Mouse (Mus musculus) neural tube, embryonic 13.5 days (tissue): ENCODE measurements around the gene Smpdl3b. TPM values are rescaled to one million over a fixed set of nuclear protein-coding genes. Genes with fewer than 3 reads are reported as not detected.
"Not testable (repeated sequence)": the region's sequence is repeated elsewhere in the genome, so short reads cannot be mapped to it uniquely, and the experiment has no call there.

Source experiments
- ATAC-seq: fragments of 200-750 bp; cut with Nextera tagmentation; 2 replicates; pipeline ENCODE4 v1.8.0; 2017; ENCODE audit warnings: low read depth, mild to moderate bottlenecking, moderate TSS enrichment, moderate library complexity
- H3K27ac ChIP-seq: fragments of 300-500 bp; sonication (generic); replicated peaks from 2 replicates; pipeline ENCODE4 v1.5.1; 2015; ENCODE audit warnings: moderate library complexity, mild to moderate bottlenecking, inconsistent platforms
- H3K27me3 ChIP-seq: fragments of 300-500 bp; sonication (generic); 2 replicates; pipeline ENCODE4 v1.6.1; 2015; ENCODE audit warnings: mild to moderate bottlenecking, inconsistent platforms
- H3K36me3 ChIP-seq: fragments of 300-500 bp; sonication (generic); 2 replicates; pipeline ENCODE4 v1.6.1; 2015; ENCODE audit warnings: mild to moderate bottlenecking, inconsistent platforms
- H3K4me1 ChIP-seq: fragments of 300-500 bp; sonication (generic); replicated peaks from 2 replicates; pipeline ENCODE4 v1.6.1; 2015; ENCODE audit warnings: inconsistent platforms
- H3K4me2 ChIP-seq: fragments of 300-500 bp; sonication (generic); 2 replicates; pipeline ENCODE4 v1.6.1; 2015; ENCODE audit warnings: inconsistent platforms, mild to moderate bottlenecking, moderate library complexity
- H3K4me3 ChIP-seq: fragments of 300-500 bp; sonication (generic); 2 replicates; pipeline ENCODE4 v1.5.1; 2015; ENCODE audit warnings: mild to moderate bottlenecking, inconsistent platforms
- H3K9ac ChIP-seq: fragments of 300-500 bp; sonication (generic); 2 replicates; pipeline ENCODE4 v1.6.1; 2015; ENCODE audit warnings: moderate library complexity, mild to moderate bottlenecking, inconsistent platforms
- H3K9me3 ChIP-seq: fragments of 300-500 bp; sonication (generic); 2 replicates; pipeline ENCODE4 v1.6.1; 2016; ENCODE audit warnings: inconsistent platforms
- WGBS: fragments of 180-500 bp; shearing (Covaris S2); methylation state at CpG from one replicate; pipeline ENCODE4 v1.1.7; 2015; 5-methylcytosine and 5-hydroxymethylcytosine counted together
- polyA plus RNA-seq: library from polyadenylated mRNA; unstranded; fragments of >200 nt; fragmentation: Nextera tagmentation; extraction: Ambion mirVana; gene quantifications from 2 replicates; pipeline ENCODE4 v1.2.1, GENCODE M21; 2015

The Smpdl3b gene
- polyA plus RNA-seq, 1 experiment from 2014 or later, result 0.53 TPM

- 86% methylated on average over 3 of the region's 3 CpGs for WGBS
- Histone ChIP-seq H3K4me1 (no peaks in the 10 kb centered on the region), H3K9me3 (no peaks in the 10 kb centered on the region), H3K27ac (no peak overlapping the region), H3K4me3 (no peak overlapping the region), H3K4me2 (no peak overlapping the region), H3K36me3 (peaks cover 87% of the 10 kb centered on the region), H3K9ac (no peak overlapping the region), H3K27me3 (no peaks in the 10 kb centered on the region)
- no peak for ATAC-seq
Observed at GRCm38 (mm10) chr4:132774905-132775304, 17.9 kb upstream of the Smpdl3b start.

- no peaks in the 10 kb centered on the region for H3K27me3 ChIP-seq
- H3K4me2 ChIP-seq, result no peak overlapping the region
- no peak overlapping the region for H3K9ac ChIP-seq
- H3K4me3 ChIP-seq, result no peak overlapping the region
- H3K9me3 ChIP-seq, result no peaks in the 10 kb centered on the region
- WGBS, result 91% methylated on average over 9 of the region's 9 CpGs
- no peak overlapping the region for H3K27ac ChIP-seq
- peaks cover 59% of the 10 kb centered on the region for H3K36me3 ChIP-seq
- H3K4me1 ChIP-seq, result peaks cover 11% of the 10 kb centered on the region
- no peak for ATAC-seq
Observed at GRCm38 (mm10) chr4:132771776-132772175, 14.7 kb upstream of the Smpdl3b start.

GRCm38 (mm10) chr4:132767914-132768876 is 11.1 kb upstream of the Smpdl3b start, which contains the start of gene Rpa2:
Gene Rpa2 (plus strand): TSS chr4:132768332.
- WGBS, result under 1% methylated on average over 71 of the region's 71 CpGs
- ATAC-seq, result peak; percentile 98
- no peaks in the 10 kb centered on the region for H3K9me3 ChIP-seq
- peak within 1 kb of the TSS; percentile 77 for H3K4me3 ChIP-seq
- H3K9ac ChIP-seq, result peak within 1 kb of the TSS; percentile 73
- H3K36me3 ChIP-seq, result peaks cover 26% of the 10 kb centered on the region
- peak within 1 kb of the TSS; percentile 93 for H3K4me2 ChIP-seq
- H3K27me3 ChIP-seq, result no peaks in the 10 kb centered on the region
- no peak within 1 kb of the TSS for H3K27ac ChIP-seq
- H3K4me1 ChIP-seq, result peaks cover 11% of the 10 kb centered on the region

DNA sequence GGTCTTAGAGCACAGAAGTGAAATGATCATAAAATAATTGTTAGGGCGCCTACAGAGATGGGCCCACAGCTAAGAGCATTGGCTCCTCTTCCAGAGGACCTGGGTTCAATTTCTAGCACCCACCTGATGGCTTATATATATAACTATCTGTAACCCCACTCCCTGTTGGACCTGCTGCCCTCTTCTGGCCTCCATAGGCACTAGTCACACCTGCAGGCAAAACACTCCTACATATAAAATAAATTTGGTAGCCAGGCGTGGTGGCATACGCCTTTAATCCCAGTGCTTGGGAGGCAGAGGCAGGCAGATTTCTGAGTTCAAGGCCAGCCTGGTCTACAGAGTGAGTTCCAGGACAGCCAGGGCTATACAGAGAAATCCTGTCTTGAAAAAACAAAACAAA is 6.1 kb upstream of the Smpdl3b start:
- not testable (repeated sequence) for ATAC-seq, H3K4me1 ChIP-seq, H3K27me3 ChIP-seq, H3K4me3 ChIP-seq, H3K4me2 ChIP-seq, H3K9me3 ChIP-seq, H3K9ac ChIP-seq, H3K36me3 ChIP-seq, H3K27ac ChIP-seq
- WGBS, result 88% methylated on average over 3 of the region's 3 CpGs

DNA sequence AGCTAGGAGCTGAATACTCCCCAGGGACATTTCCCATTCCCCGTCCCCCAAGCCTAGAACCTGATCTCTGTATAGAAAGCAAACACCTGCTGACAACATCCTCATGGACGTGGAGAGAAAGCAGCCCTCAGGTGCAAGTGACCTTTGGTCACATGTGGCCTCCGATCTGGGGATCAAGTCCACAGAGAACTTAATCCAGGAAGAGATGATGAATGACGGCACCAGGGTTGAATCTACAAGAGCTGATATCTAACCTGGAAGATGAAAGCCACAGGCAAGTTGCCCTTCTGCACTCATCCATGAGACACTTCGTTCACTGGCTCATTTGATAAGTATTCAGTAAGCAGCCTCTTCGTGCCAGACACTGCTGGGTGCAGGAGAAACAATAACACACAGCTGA is 5.5 kb upstream of the Smpdl3b start:
- no peak for ATAC-seq
- Histone ChIP-seq H3K4me1 (no peaks in the 10 kb centered on the region), H3K4me2 (no peak overlapping the region), H3K36me3 (no peaks in the 10 kb centered on the region), H3K4me3 (no peak overlapping the region), H3K27me3 (peaks cover 7% of the 10 kb centered on the region), H3K27ac (no peak overlapping the region), H3K9ac (no peak overlapping the region), H3K9me3 (no peaks in the 10 kb centered on the region)
- 76% methylated on average over 6 of the region's 6 CpGs for WGBS

GRCm38 (mm10) chr4:132760296-132760695 is 3.2 kb upstream of the Smpdl3b start:
- WGBS, result 74% methylated on average over 3 of the region's 3 CpGs
- H3K36me3 ChIP-seq, result no peaks in the 10 kb centered on the region
- H3K4me3 ChIP-seq, result no peak overlapping the region
- H3K27ac ChIP-seq, result no peak overlapping the region
- no peak overlapping the region for H3K4me2 ChIP-seq
- peaks cover 26% of the 10 kb centered on the region for H3K27me3 ChIP-seq
- H3K9ac ChIP-seq, result no peak overlapping the region
- peaks cover 10% of the 10 kb centered on the region for H3K4me1 ChIP-seq
- ATAC-seq, result no peak
- H3K9me3 ChIP-seq, result no peaks in the 10 kb centered on the region

DNA sequence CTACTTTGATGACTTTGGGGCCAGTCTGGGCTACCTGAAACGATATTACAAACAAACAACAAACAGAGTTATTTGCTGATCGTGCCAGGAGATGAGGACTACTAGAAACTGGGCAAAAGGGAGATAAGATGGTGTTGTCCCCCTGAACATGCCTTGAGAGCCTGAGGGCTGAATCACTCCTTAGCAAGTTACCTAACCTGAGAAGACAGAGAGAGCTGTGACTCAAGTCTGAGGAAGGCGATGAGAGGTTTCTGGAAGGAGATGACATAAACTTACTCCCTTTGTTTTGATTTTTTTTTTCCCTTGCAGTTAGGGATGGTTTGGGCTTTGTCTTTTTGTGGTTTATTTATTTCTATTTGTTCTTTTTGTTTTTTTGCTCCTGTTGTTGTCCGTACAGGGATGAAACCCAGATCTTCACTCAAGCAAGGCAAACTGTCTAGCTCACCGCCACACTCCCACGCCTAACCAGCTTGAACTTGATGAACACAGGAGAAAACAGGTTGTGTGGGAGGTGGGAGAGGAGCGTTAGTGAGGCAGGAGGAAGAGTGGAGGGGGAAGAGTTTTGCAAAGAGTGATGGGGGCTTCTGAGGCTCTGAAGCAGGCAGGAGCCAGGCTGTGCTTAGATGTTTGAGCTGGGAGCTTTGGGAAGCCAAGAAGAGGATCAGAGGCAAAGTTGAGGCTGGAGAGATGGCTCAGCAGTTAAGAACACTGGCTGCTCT is 740 bp upstream of the Smpdl3b start:
- Histone ChIP-seq H3K4me3 (no peak overlapping the region), H3K36me3 (no peaks in the 10 kb centered on the region), H3K9me3 (no peaks in the 10 kb centered on the region), H3K27me3 (peaks cover 26% of the 10 kb centered on the region), H3K4me1 (peaks cover 10% of the 10 kb centered on the region), H3K4me2 (no peak overlapping the region; the same call in 1 of the 2 replicates), H3K9ac (no peak overlapping the region), H3K27ac (no peak overlapping the region)
- WGBS, result 90% methylated on average over 7 of the region's 7 CpGs
- no peak for ATAC-seq

- no peak for ATAC-seq
- WGBS, result 78% methylated on average over 6 of the region's 6 CpGs
- peaks cover 10% of the 10 kb centered on the region for H3K4me1 ChIP-seq
- no peak overlapping the region for H3K4me2 ChIP-seq
- H3K9ac ChIP-seq, result no peak overlapping the region
- H3K27me3 ChIP-seq, result peaks cover 23% of the 10 kb centered on the region
- H3K27ac ChIP-seq, result no peak overlapping the region
- no peaks in the 10 kb centered on the region for H3K36me3 ChIP-seq
- H3K4me3 ChIP-seq, result no peak overlapping the region
- H3K9me3 ChIP-seq, result no peaks in the 10 kb centered on the region
Observed at GRCm38 (mm10) chr4:132752992-132753391, 4.1 kb downstream of the Smpdl3b start.

- ATAC-seq, result no peak
- Histone ChIP-seq H3K4me3 (no peak overlapping the region), H3K9ac (no peak overlapping the region), H3K27ac (no peak overlapping the region), H3K27me3 (no peaks in the 10 kb centered on the region), H3K9me3 (no peaks in the 10 kb centered on the region), H3K4me1 (no peaks in the 10 kb centered on the region), H3K36me3 (no peaks in the 10 kb centered on the region), H3K4me2 (no peak overlapping the region)
- WGBS, result 75% methylated on average over 6 of the region's 6 CpGs
Observed at GRCm38 (mm10) chr4:132749258-132749982, 7.6 kb downstream of the Smpdl3b start.

DNA sequence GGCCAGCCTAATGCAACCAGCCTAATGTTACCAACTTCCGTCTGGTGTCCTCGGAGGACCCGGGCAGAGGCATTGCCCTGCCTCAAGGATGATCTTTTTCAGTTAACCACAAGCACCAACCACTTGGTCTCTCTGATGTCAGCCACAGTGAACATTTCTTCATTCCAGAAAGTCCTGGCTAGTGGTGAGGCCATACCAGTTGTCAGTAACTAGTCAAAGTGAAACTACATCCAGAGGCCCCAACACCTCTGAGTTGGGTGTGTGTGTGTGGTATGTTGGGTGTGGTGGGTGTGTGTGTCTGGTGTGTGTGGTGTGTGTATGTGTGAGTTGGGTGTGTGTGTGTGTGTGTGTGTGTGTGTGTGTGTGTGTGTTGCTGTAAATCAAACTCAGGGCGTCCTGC is 8.3 kb downstream of the Smpdl3b start:
- Histone ChIP-seq H3K4me3 (no peak overlapping the region), H3K27ac (no peak overlapping the region), H3K9me3 (no peaks in the 10 kb centered on the region), H3K4me2 (no peak overlapping the region), H3K9ac (no peak overlapping the region), H3K4me1 (no peaks in the 10 kb centered on the region; the same call in 1 of the 2 replicates), H3K36me3 (no peaks in the 10 kb centered on the region), H3K27me3 (no peaks in the 10 kb centered on the region)
- 92% methylated on average over 4 of the region's 4 CpGs for WGBS
- no peak for ATAC-seq

- Histone ChIP-seq H3K4me1 (no peaks in the 10 kb centered on the region; the same call in 1 of the 2 replicates), H3K9me3 (no peaks in the 10 kb centered on the region), H3K9ac (no peak overlapping the region), H3K36me3 (no peaks in the 10 kb centered on the region), H3K4me3 (no peak overlapping the region), H3K27ac (peak overlapping the region; percentile 28; the same call in 1 of the 2 replicates), H3K27me3 (no peaks in the 10 kb centered on the region), H3K4me2 (no peak overlapping the region)
- ATAC-seq, result no peak
- 75% methylated on average over 9 of the region's 9 CpGs for WGBS
Observed at GRCm38 (mm10) chr4:132747664-132748259, 9.3 kb downstream of the Smpdl3b start.
